Mouse (Mus musculus) CH12.LX (cell line): ENCODE results near the gene Tpx2. TPM values are rescaled to one million over a fixed set of nuclear protein-coding genes. Genes with fewer than 3 reads are reported as not detected.

Source experiments
- DNase-seq: peaks from one replicate; pipeline ENCODE4 v3.0.0-alpha.2; 2013; ENCODE audit errors: extremely low read depth
- H3K27ac ChIP-seq: 2 replicates; pipeline ENCODE4 v1.5.1; 2012; ENCODE audit warnings: low read depth, mild to moderate bottlenecking, control low read depth, moderate library complexity; ENCODE audit not compliant: insufficient read depth
- H3K27me3 ChIP-seq: replicated peaks from 2 replicates; pipeline ENCODE3; 2012; ENCODE audit warnings: inconsistent platforms
- H3K36me3 ChIP-seq, 2 experiments: replicated peaks in 1 of 2; 2 replicates each; pipeline versions ENCODE3 to v1.6.1; 2012; ENCODE audit warnings: inconsistent platforms in 1 of 2, low read length in 1 of 2, mild to moderate bottlenecking in 1 of 2, mixed read lengths in 1 of 2, moderate library complexity in 1 of 2; ENCODE audit not compliant: control insufficient read depth in 1 of 2, insufficient read depth in 1 of 2
- H3K4me1 ChIP-seq, 2 experiments: 2 replicates each; pipeline ENCODE4 v1.6.1; 2012; ENCODE audit warnings: inconsistent platforms in 1 of 2, moderate library complexity in 1 of 2; ENCODE audit not compliant: insufficient read depth in 2 of 2, control insufficient read depth in 1 of 2
- H3K4me2 ChIP-seq: 2 replicates; pipeline ENCODE4 v1.6.1; 2012; ENCODE audit warnings: low read depth, mild to moderate bottlenecking, control low read depth; ENCODE audit not compliant: poor library complexity, insufficient read depth, severe bottlenecking
- H3K4me3 ChIP-seq, 3 experiments: fragments of 150-350 bp in 1 of 3; sonication (generic) in 1 of 3; replicated peaks in 1 of 3; 2 replicates each; pipeline versions ENCODE3 to v1.5.1; 2011 to 2012; ENCODE audit warnings: low read depth in 2 of 3, low read length in 2 of 3, mild to moderate bottlenecking in 2 of 3, moderate library complexity in 2 of 3, control low read depth in 1 of 3, improper control_type of control experiment in 1 of 3, inconsistent platforms in 1 of 3, mixed read lengths in 1 of 3; ENCODE audit not compliant: poor library complexity in 1 of 3
- H3K79me2 ChIP-seq: replicated peaks from 2 replicates; pipeline ENCODE4 v1.6.1; 2012; ENCODE audit warnings: mild to moderate bottlenecking, moderate library complexity; ENCODE audit not compliant: control insufficient read depth, poor library complexity, insufficient read depth, severe bottlenecking; ENCODE audit errors: extremely low read depth
- H3K9ac ChIP-seq: 2 replicates; pipeline ENCODE4 v1.6.1; 2012; ENCODE audit warnings: low read depth, mild to moderate bottlenecking, control low read depth, moderate library complexity; ENCODE audit not compliant: insufficient read depth
- H3K9me3 ChIP-seq: replicated peaks from 2 replicates; pipeline ENCODE3; 2012; ENCODE audit warnings: low read length, inconsistent platforms, mixed read lengths
- CHD1 ChIP-seq: IDR thresholded peaks from 2 replicates; pipeline ENCODE4 v1.6.1; 2012; ENCODE audit warnings: low read depth, low read length, improper control_type of control experiment, inconsistent platforms
- CHD2 ChIP-seq: IDR thresholded peaks from 2 replicates; pipeline ENCODE4 v1.6.1; 2011; ENCODE audit warnings: low read length, improper control_type of control experiment
- CTCF ChIP-seq, 2 experiments: IDR thresholded peaks in 1 of 2; conservative IDR thresholded peaks in 1 of 2; 2 replicates each; pipeline ENCODE4 v1.5.1; 2011 to 2012; ENCODE audit warnings: low read depth in 2 of 2, low read length in 2 of 2, improper control_type of control experiment in 1 of 2, inconsistent platforms in 1 of 2, mild to moderate bottlenecking in 1 of 2, moderate library complexity in 1 of 2
- EP300 ChIP-seq: IDR thresholded peaks from 2 replicates; pipeline ENCODE4 v1.6.1; 2011; ENCODE audit warnings: low read length, improper control_type of control experiment
- GABPA ChIP-seq: IDR thresholded peaks from 2 replicates; pipeline ENCODE4 v1.6.1; 2012; ENCODE audit warnings: low read depth, low read length, improper control_type of control experiment, inconsistent platforms; ENCODE audit not compliant: insufficient replicate concordance
- IRF4 ChIP-seq: IDR thresholded peaks from 2 replicates; pipeline ENCODE4 v1.6.1; 2014; ENCODE audit warnings: low read depth, mild to moderate bottlenecking, inconsistent platforms, low read length, improper control_type of control experiment
- JUND ChIP-seq: conservative IDR thresholded peaks from 2 replicates; pipeline ENCODE4 v1.6.1; 2011; ENCODE audit warnings: low read depth, low read length, improper control_type of control experiment
- KAT2A ChIP-seq: IDR thresholded peaks from 2 replicates; pipeline ENCODE4 v1.6.1; 2012; ENCODE audit warnings: low read length, improper control_type of control experiment, inconsistent platforms; ENCODE audit not compliant: insufficient replicate concordance
- MAX ChIP-seq: IDR thresholded peaks from 2 replicates; pipeline ENCODE4 v1.6.1; 2011; ENCODE audit warnings: low read length, improper control_type of control experiment
- MAZ ChIP-seq: IDR thresholded peaks from 2 replicates; pipeline ENCODE4 v1.6.1; 2012; ENCODE audit warnings: low read depth, mild to moderate bottlenecking, inconsistent platforms, low read length, improper control_type of control experiment, moderate library complexity
- MXI1 ChIP-seq: IDR thresholded peaks from 2 replicates; pipeline ENCODE4 v1.6.1; 2011; ENCODE audit warnings: mild to moderate bottlenecking, low read depth, low read length, improper control_type of control experiment
- NELFE ChIP-seq: IDR thresholded peaks from 2 replicates; pipeline ENCODE4 v1.6.1; 2011; ENCODE audit warnings: low read depth, low read length, improper control_type of control experiment
- NRF1 ChIP-seq: IDR thresholded peaks from 2 replicates; pipeline ENCODE4 v1.6.1; 2014; ENCODE audit warnings: low read depth, mild to moderate bottlenecking, inconsistent platforms, low read length, improper control_type of control experiment, moderate library complexity
- POLR2A ChIP-seq: IDR thresholded peaks from 2 replicates; pipeline ENCODE4 v1.6.1; 2011; ENCODE audit warnings: low read depth, mild to moderate bottlenecking, improper control_type of control experiment, low read length
- POLR2AphosphoS2 ChIP-seq: IDR thresholded peaks from 2 replicates; pipeline ENCODE4 v1.6.1; 2011; ENCODE audit warnings: low read depth, low read length, improper control_type of control experiment
- RAD21 ChIP-seq: IDR thresholded peaks from 2 replicates; pipeline ENCODE4 v1.6.1; 2011; ENCODE audit warnings: low read depth, mild to moderate bottlenecking, low read length, improper control_type of control experiment, moderate library complexity
- SIN3A ChIP-seq: IDR thresholded peaks from 2 replicates; pipeline ENCODE4 v1.6.1; 2012; ENCODE audit warnings: low read length, improper control_type of control experiment, inconsistent platforms
- TCF12 ChIP-seq: IDR thresholded peaks from 2 replicates; pipeline ENCODE4 v1.6.1; 2014; ENCODE audit warnings: low read depth, mild to moderate bottlenecking, inconsistent platforms, low read length, improper control_type of control experiment
- UBTF ChIP-seq: IDR thresholded peaks from 2 replicates; pipeline ENCODE4 v1.6.1; 2012; ENCODE audit warnings: low read depth, mild to moderate bottlenecking, inconsistent platforms, low read length, improper control_type of control experiment, moderate library complexity
- USF1 ChIP-seq: IDR thresholded peaks from 2 replicates; pipeline ENCODE4 v1.6.1; 2014; ENCODE audit warnings: low read depth, mild to moderate bottlenecking, inconsistent platforms, low read length, improper control_type of control experiment
- ZC3H11A ChIP-seq: IDR thresholded peaks from 2 replicates; pipeline ENCODE4 v1.6.1; 2012; ENCODE audit warnings: low read depth, mild to moderate bottlenecking, inconsistent platforms, low read length, improper control_type of control experiment
- ZMIZ1 ChIP-seq: IDR thresholded peaks from 2 replicates; pipeline ENCODE4 v1.6.1; 2012; ENCODE audit warnings: low read depth, mild to moderate bottlenecking, inconsistent platforms, low read length, improper control_type of control experiment
- ZNF384 ChIP-seq: IDR thresholded peaks from 2 replicates; pipeline ENCODE4 v1.6.1; 2012; ENCODE audit warnings: low read depth, low read length, improper control_type of control experiment, inconsistent platforms
- dilution Hi-C: fragments of 300-500 bp; cut with MboI; formaldehyde crosslinking; loops from 2 replicates; pipeline ENCODE4 v1.14.3; 2020; ENCODE audit warnings: low sequenced_read_pairs; ENCODE audit not compliant: extremely low pct_unique_long_range_greater_than_20kb, extremely low pct_ligation_motif_present
- in situ Hi-C: fragments of 300-500 bp; cut with MboI; formaldehyde crosslinking; loops from 3 replicates; pipeline ENCODE4 v1.14.3; 2019; ENCODE audit warnings: low sequenced_read_pairs, low pct_ligation_motif_present, low pct_unique_long_range_greater_than_20kb, mixed read lengths
- polyA plus RNA-seq: library from polyadenylated mRNA; unstranded; fragments of >175 nt; gene quantifications from 2 replicates; pipeline ENCODE4 v1.2.1, GENCODE M21; 2012; ENCODE audit warnings: low read depth; ENCODE audit not compliant: insufficient read length
- total RNA-seq, 2 experiments: library from RNA; depleted of rRNA; stranded (reverse); fragments of 300-350 nt in 1 of 2; fragments of >200 nt in 1 of 2; gene quantifications; 2 replicates each; pipeline ENCODE4 v1.2.3; 2012 to 2014

Tpx2 gene
- total and polyA plus RNA-seq, 3 experiments, result 66.1 to 127 (median 98.0) TPM

DNA sequence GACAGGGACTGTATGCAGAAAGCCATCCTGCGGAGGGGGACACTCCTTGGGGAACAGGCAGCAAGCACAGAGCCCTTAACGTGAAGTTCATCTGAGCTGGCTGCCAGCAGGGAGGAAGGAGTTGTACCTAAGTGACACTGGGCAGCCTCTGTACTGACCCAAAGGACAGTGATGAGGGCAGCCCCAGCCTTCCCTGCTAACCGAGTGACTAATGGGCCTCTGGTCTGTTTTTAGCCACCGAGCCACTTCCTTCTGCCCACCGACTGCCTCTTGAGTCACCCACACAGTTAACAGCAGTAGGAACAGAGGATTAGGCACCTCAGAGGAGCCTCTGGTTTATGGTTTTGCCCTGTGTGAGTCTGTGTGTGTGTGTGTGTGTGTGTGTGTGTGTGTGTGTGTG lies 79.6 kb downstream of the Tpx2 start:
- DNase-seq, result no peak
- dilution Hi-C loops (no loop called here), in situ Hi-C loops (no loop called here)
- Histone ChIP-seq H3K36me3 (no peaks in the 10 kb centered on the region), H3K4me3 (no peak overlapping the region), H3K79me2 (no peaks in the 10 kb centered on the region), H3K27ac (no peak overlapping the region), H3K27me3 (peaks cover 4% of the 10 kb centered on the region), H3K4me2 (no peak overlapping the region), H3K4me1 (peaks cover 14 to 87% of the 10 kb centered on the region in 2 experiments), H3K9me3 (no peaks in the 10 kb centered on the region), H3K9ac (no peak overlapping the region)
- TF ChIP-seq SIN3A (no peak), CHD1 (no peak), USF1 (no peak), UBTF (no peak), RAD21 (no peak), NRF1 (no peak), POLR2A (no peak)

DNA sequence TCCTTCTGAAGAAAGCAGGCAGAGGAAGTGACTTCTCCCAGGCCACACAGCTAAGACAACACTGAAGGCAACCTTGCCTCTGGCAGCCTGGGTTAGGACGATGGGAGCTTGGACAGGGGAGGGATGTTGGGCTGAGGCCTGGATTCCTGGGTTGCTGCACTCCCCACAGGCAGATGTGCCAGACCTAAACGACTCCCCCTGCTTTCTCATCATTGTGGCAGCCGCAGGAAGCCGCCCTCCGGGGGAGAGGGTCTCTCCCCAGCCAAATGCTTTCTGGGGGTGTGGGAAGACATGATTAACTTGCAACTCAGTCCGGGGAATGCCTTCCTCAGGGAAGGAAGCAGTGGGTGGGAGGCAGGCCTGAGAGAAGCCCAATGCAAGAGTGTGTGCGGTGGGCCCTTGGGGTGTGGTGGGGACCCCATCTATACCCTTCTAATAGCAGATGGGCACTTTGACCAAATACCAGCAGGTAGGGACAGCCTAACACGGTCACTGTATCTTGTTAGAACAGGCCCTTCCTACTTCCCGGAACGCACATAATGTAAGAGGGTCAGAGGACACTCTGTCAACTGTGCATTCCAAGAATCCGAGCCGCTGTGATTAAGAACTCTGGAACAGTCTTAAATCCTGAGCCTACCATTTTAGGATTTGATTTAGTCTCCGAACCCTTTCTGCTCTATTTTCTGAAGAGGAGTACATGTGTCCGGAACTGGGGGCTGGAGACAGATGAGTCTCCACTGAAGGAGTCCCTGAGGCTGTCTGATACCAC lies 80.6 kb downstream of the Tpx2 start:
- in situ Hi-C loops, result no loop called here
- Histone ChIP-seq H3K9me3 (no peaks in the 10 kb centered on the region), H3K79me2 (no peaks in the 10 kb centered on the region), H3K4me3 (no peak overlapping the region), H3K27ac (no peak overlapping the region), H3K4me2 (no peak overlapping the region), H3K36me3 (no peaks in the 10 kb centered on the region)
- TF ChIP-seq IRF4, result no peak
- no peak for TF ChIP-seq NELFE
- no peak for TF ChIP-seq MAX
- no peak for TF ChIP-seq GABPA
- no peak for TF ChIP-seq EP300
- no peak for TF ChIP-seq JUND
- no peak for TF ChIP-seq ZNF384
- no peak for TF ChIP-seq POLR2AphosphoS2
- TF ChIP-seq MXI1, result no peak
- no peak for TF ChIP-seq CTCF (conservative IDR thresholded peaks at IDR 0.05 in 1 of 2, IDR thresholded peaks at IDR 0.05 in 1 of 2; ENCODE audit: low read depth in 2 of 2, low read length in 2 of 2)
- no peak for TF ChIP-seq ZC3H11A
- no peak for TF ChIP-seq KAT2A
- no peak for TF ChIP-seq SIN3A
- TF ChIP-seq ZMIZ1, result no peak
- no peak for TF ChIP-seq MAZ
- no peak for TF ChIP-seq TCF12
- TF ChIP-seq CHD2, result no peak
- no peak for TF ChIP-seq CHD1
- TF ChIP-seq, all 38 proteins: peak for 0
- no peak for DNase-seq
- Histone ChIP-seq H3K4me1 (peaks cover 14 to 96% of the 10 kb centered on the region in 2 experiments), H3K27me3 (peaks cover 7% of the 10 kb centered on the region), H3K9ac (no peak overlapping the region)
- dilution Hi-C loops, result no loop called here
